Mouse (Mus musculus) frontal cortex, adult 2 months (tissue): Measurements from ENCODE around the gene Rsad2. TPM values are rescaled to one million over a fixed set of nuclear protein-coding genes. Genes with fewer than 3 reads are reported as not detected.
"Not testable (repeated sequence)": the region's sequence is repeated elsewhere in the genome, so short reads cannot be mapped to it uniquely, and the experiment has no call there.

ENCODE experiments used
- DNase-seq, 2 experiments: peaks; one replicate each; pipeline ENCODE4 v3.0.0; 2022; ENCODE audit warnings: low spot score in 1 of 2; ENCODE audit errors: extremely low spot score in 1 of 2
- polyA plus RNA-seq: library from polyadenylated mRNA; depleted of rRNA; stranded (reverse); fragments of >200 nt; gene quantifications from 2 replicates; pipeline ENCODE4 v1.2.3, GENCODE M21; 2012; rRNA removed

Rsad2 gene
- polyA plus RNA-seq, result 1.2 TPM in 2 replicates

GRCm38 (mm10) chr12:26456028-26456698, at the start of gene Rsad2:
Gene Rsad2, minus strand, starts transcription at chr12:26456452.
- DNase-seq, result peak in 1 of 2 experiments; percentile 35

- DNase-seq, result no peak
These were observed 44.8 kb upstream of the Rsad2 start for GRCm38 (mm10) chr12:26501042-26501441.

GRCm38 (mm10) chr12:26489942-26490341, 33.7 kb upstream of the Rsad2 start:
- DNase-seq, result no peak

- DNase-seq, result no peak
These were observed 32.5 kb upstream of the Rsad2 start for GRCm38 (mm10) chr12:26488617-26489274.

GRCm38 (mm10) chr12:26487874-26488616, 31.8 kb upstream of the Rsad2 start:
- DNase-seq, result peak; percentile 36 to 77

GRCm38 (mm10) chr12:26485738-26486580, 29.7 kb upstream of the Rsad2 start:
- not testable (repeated sequence) for DNase-seq

GRCm38 (mm10) chr12:26478196-26479004, 22.1 kb upstream of the Rsad2 start:
- peak in 1 of 2 experiments; percentile 43 for DNase-seq

- no peak for DNase-seq
These were observed 20.9 kb upstream of the Rsad2 start for GRCm38 (mm10) chr12:26477198-26477597.

GRCm38 (mm10) chr12:26473746-26474145, 17.5 kb upstream of the Rsad2 start:
- no peak for DNase-seq

GRCm38 (mm10) chr12:26472770-26473481, 16.7 kb upstream of the Rsad2 start:
- no peak for DNase-seq

GRCm38 (mm10) chr12:26471376-26471775, 15.1 kb upstream of the Rsad2 start:
- no peak for DNase-seq

- DNase-seq, result no peak
These were observed 13.8 kb upstream of the Rsad2 start for GRCm38 (mm10) chr12:26470042-26470409.

- DNase-seq, result peak; percentile 82 to 93
These were observed 13.1 kb upstream of the Rsad2 start, which contains the start of gene Cmpk2 for GRCm38 (mm10) chr12:26469098-26470041. Gene Cmpk2, plus strand, starts transcription at chr12:26469204.

- DNase-seq, result no peak
These were observed 9.3 kb upstream of the Rsad2 start for GRCm38 (mm10) chr12:26465600-26465999.

GRCm38 (mm10) chr12:26460091-26460490, 3.8 kb upstream of the Rsad2 start:
- DNase-seq, result no peak

- no peak for DNase-seq
These were observed 1.6 kb downstream of the Rsad2 start for GRCm38 (mm10) chr12:26454682-26455081.

- no peak for DNase-seq
These were observed 3.3 kb downstream of the Rsad2 start for GRCm38 (mm10) chr12:26452951-26453350.

- no peak for DNase-seq
These were observed 5.1 kb downstream of the Rsad2 start for GRCm38 (mm10) chr12:26451150-26451549.
